Mouse (Mus musculus) erythroid progenitor cell, adult 5-6 weeks (primary cell): ENCODE results near the gene Ube2n. TPM values are rescaled to one million over a fixed set of nuclear protein-coding genes. Genes with fewer than 3 reads are reported as not detected.
"Not testable (repeated sequence)": the region's sequence is repeated elsewhere in the genome, so short reads cannot be mapped to it uniquely, and the experiment has no call there.

ENCODE experiments used
- ATAC-seq: replicated peaks from 2 replicates; pipeline ENCODE4 v1.8.0; 2016; ENCODE audit warnings: moderate number of reproducible peaks, mild to moderate bottlenecking, moderate TSS enrichment, inconsistent platforms; ENCODE audit not compliant: poor library complexity, low FRiP score, severe bottlenecking
- total RNA-seq, 2 experiments: library from RNA; stranded (forward) in 1 of 2; stranded (reverse) in 1 of 2; fragments of 150-400 nt in 1 of 2; fragments of 186-747, 209-891 nt in 1 of 2; gene quantifications; 2 replicates each; pipeline versions ENCODE4 v1.2.3 to v1.2.4; 2015 to 2017; ENCODE audit warnings: low replicate concordance in 2 of 2

Gene Ube2n
- total RNA-seq, 2 experiments from 2014 or later: 59.2 to 257 TPM

DNA sequence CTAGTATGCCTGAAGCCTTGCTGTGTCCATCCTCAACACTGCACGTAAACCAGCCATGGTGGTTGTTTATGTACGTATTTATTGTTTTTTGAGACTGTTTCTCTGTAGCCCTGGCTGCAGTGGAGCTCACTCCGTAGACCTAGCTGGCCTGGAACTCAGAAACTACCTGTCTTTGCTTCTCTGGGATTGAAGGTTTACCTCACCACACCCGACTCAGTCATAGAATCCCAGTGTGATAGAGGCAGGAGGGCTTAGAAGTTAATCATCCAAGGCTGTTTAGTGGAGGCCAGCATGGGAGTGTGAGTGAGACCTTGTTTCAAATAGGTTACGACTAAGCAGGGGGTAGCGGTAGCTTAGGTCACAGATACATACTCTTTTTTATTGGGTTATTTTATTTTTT, 2.7 kb downstream of the Ube2n start:
- ATAC-seq: no peak

DNA sequence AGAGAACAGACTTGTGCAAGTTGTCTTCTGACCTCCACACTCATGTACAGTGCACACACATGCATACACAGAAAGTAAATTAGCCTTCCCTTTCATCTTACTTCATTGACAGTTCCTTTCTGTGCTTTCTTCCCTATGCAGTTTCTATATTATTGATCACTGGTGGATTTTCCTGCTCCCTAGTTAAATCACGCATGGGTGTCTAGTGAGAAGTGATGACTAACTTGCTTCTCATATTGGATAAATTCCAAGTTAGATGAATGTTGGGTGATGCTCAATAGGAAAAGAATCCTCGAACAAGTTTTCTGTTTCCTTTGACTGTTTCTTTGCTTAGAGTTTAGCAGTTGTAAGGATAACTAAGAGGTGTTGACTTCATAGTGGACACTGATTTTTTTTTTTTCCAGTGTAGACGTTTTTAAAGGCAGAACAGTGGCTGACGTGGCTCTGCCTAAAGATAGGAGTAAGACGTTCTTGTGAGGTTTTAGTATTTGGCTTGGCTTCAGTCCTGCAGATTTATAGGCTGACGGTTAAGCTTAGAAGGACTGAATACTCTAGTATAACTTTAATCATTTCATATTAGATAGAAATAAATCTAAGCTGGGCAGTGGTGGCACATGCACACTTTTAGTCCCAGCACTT, 10.2 kb downstream of the Ube2n start:
- no peak for ATAC-seq

- no peak for ATAC-seq
These were observed 10.9 kb downstream of the Ube2n start for GRCm38 (mm10) chr10:95525871-95526270.

GRCm38 (mm10) chr10:95526495-95527122, 11.7 kb downstream of the Ube2n start:
- ATAC-seq: no peak

DNA sequence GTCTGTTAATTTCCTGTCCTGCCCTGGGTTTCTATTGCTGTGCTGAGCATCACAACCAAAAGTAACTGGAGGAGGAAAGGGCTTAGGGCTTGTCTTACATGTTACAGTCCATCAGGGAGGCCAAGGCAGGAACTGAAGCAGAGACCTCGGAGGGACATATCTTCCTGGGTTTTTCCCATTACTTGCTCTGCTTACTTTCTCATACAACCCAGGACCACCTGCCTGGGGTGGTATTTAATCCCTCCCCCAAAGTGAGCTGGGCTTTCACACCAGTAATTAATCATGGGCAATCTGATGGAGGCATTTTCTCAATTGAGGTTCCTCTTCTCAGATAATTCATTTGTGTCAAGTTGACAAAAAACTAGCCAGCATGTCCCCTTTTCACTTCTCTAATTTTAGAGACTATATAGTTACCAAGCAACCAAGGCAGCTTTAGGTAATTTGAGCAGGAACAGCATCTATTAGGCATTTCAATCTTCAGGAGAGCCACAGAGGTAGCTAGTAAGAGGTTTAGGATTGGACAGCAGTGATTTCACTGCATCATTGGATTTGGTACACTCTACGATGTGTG, 15.7 kb downstream of the Ube2n start:
- ATAC-seq: no peak

DNA sequence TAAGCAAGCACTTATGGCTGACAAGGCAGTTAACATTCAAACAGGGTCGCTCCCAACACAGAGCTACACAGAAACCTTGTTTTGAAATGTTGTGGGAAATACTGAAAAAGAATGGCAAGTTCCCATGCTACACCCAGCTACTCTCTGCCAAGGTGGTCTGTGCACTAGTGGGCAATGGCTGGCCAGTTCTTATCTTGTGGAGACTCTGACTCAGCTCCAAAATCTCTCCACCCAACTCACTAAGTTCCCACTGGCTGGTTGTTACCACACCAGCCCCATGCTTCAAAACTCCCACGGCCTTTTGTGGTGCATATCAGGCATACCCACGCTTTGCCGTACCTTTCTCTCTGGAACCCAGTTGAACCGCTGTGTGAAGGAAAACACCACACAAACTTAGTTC, 18.0 kb downstream of the Ube2n start:
- no peak for ATAC-seq

DNA sequence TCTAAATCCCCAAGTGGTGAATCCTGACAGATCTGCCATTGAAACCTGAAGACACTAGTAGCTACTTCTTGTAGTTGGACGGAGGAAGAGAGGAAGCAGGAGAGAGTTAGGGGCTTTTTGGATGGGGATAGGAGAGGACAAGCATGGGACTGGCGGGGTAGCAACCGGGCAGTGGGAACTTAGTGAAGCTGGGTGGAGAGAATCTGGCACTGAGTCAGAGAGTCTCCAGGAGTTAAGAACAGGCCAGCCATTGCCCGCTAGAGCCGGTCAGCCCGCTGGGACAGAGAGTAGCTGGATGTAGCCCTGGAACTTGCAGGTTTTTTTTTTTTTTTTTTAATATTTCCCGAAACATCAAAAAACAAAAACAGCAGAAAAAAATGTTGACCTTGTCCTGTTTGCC, 18.4 kb downstream of the Ube2n start:
- no peak for ATAC-seq

DNA sequence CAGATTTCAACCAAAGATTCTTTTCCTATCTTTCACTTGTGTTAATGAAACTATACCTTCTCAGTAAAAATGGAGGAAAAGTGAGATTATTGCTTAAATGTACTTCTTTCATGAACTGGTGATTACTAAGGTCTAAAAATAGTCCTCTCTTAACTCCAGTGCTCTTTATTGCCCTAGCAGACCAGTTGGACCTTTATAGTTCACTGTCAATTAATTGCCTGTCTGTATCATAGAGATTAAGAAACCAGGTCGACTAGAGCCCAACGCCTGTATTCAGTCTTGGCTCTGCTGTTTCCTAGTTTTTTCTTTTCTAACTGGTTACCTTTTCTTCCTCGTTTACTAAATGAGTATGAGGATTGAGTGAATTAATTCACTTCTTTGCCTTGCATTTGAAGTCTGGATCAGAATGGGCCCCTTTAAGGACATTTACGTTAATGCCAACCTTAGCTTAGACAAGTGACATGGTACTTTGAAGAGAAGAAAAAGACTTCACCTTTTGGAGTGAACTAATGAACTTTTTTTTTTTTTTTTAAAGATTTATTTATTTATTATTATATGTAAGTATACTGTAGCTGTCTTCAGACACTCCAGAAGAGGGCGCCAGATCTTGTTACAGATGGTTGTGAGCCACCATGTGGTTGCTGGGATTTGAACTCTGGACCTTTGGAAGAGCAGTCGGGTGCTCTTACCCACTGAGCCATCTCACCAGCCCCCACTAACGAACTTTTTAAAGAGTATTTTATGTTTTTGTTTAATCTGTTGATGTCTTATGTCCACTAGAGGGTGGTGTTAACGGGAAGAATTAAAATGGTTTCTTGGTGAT, 20.7 kb downstream of the Ube2n start:
- no peak for ATAC-seq

DNA sequence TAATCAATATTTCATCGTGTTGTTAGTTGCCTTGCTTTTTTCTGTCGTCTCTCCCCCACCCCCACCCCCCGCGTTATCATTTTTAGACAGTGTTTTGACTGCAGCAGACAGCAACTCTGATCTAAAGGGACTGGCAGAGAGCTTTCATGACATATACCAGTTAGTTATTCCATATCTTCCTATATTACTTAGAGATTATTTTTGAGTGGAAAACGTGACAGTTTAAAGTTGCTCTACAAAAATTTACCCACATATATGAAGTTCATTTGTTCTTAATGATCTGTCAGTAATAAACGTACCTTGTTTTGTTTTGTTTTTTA, 21.2 kb downstream of the Ube2n start:
- ATAC-seq: no peak

DNA sequence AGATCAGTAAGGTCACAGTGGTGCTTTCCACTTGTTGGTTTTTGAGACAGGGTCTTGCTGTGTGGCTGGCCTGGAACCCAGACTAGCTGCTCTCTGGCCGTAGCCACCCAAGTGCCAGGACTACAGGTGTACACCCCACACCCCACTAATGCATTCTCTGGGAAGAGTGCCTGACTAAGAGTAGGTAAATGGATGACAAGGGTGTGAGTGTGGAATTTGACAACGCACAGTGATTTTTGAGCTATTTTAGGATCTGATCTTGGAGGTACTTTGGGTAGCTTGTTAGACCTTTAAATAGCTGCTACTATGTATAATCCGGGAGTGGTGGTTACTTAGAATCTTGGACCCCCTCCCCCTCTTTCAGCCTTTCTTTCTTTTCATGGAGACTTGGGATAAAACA, 24.3 kb downstream of the Ube2n start:
- ATAC-seq: no peak

- ATAC-seq: no peak
These were observed 24.9 kb downstream of the Ube2n start for GRCm38 (mm10) chr10:95539841-95540240.

DNA sequence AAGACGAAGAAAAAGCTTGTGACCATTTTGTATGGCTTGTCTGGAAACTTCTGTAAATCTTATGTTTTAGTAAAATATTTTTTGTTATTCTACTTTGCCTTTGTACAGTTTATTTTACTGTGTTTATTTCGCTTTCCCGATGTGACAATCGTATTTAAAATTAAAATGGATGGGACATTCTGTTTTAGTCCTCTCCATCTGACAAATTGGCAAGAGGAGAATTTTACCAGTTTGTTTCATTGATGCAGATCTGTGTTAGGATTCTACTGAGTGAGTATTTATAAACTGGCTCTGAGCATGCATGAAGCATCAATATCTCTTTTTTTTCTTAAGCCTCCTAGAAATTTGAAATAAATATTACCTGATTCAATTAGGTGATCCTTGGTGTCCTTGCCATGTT, 28.0 kb downstream of the Ube2n start:
- ATAC-seq: no peak

- no peak for ATAC-seq
These were observed 28.4 kb downstream of the Ube2n start for GRCm38 (mm10) chr10:95543377-95543776.

GRCm38 (mm10) chr10:95544004-95544403, 29.1 kb downstream of the Ube2n start:
- no peak for ATAC-seq

GRCm38 (mm10) chr10:95544651-95545050, 29.7 kb downstream of the Ube2n start:
- no peak for ATAC-seq

- no peak for ATAC-seq
These were observed 30.1 kb downstream of the Ube2n start for GRCm38 (mm10) chr10:95545051-95545450.

GRCm38 (mm10) chr10:95546178-95546577, 31.2 kb downstream of the Ube2n start:
- no peak for ATAC-seq

DNA sequence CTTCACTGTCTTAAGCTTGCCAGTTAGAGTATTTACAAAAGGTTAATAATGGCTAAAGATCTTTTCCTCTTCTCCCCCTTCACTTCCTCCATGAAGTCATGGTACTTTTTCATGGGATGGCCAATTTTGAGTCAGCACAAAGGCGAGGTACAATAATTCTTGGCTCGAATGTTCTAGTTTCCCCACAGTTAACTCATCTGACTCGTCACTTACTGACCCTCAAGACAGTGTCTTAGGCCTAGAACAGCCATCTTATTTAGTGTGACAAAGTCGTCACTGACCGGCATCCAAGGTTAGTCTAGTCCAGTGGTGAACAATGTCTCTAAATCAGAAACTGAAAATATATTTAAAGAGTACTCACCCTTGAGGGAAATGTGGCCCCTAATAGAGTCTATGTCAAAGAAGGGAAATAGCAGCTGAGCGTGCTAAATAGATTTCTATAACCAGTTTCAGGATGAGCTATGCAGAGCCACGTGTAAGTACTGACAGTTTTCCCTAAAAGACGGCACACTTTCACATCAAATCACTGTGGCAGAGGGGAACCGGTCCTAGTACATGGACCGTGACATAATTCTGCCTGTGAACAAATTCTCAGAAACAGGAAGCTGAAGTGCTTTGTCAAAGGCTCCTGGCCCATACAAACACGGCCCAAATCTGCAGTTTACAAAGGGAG, 33.3 kb downstream of the Ube2n start:
- no peak for ATAC-seq

DNA sequence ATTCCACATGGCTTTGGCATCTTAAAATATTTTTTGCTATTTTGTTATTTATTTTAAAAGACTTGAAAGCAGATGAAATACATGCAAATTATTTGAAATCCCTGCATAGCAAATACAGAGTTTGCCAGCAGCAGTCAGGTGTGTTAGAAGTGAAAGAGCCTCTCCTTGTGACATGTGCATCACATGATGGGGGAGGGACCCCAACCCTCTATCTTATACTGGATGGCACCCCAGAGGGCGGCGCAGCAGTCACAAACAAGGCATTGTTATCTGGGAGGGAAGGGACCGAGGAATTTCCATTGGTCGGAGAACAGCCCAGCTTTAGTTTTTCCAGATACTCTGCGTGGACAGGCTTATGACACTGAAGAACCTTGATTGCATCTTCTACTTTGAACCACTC, 34.1 kb downstream of the Ube2n start:
- ATAC-seq: not testable (repeated sequence)

DNA sequence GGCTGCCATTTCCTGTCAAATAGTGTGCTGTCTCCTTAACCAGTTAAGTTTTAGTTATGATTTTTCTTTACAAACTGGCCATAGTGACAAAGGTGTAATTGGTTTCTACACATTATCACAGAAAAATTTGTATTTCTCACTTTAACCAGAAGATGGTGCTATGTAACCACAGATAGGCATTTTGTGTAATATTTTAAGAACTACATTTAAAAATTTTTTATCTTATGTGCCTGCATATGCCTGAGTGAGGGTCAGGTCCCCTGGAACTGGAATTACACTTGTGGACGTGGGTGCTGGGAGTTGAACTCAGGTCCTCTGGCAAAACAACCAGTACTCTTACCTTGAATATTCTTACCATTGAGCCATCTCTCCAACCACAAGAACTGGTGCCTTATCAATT, 35.6 kb downstream of the Ube2n start:
- ATAC-seq: no peak
